ENCODE assay signal across 14 mouse cellular contexts in genomic region chr7:80119198-80119597, GRCm38 (mm10). TPM values are rescaled to one million over a fixed set of nuclear protein-coding genes. Genes with fewer than 3 reads are reported as not detected.
A peak's percentile ranks its signal among the peaks of the same experiment; 100 is the strongest.
DNase-seq lines count a peak whose midpoint lies in the region; ATAC-seq and TF ChIP-seq lines count a peak whose summit lies in the region.
"Had no signal": no experiment of that assay in that cellular context is flagged by ENCODE, and none has a peak within 500 bp of the region (broad histone marks: within the 10 kb centered on the region; RNA-seq: fewer than 3 reads in every experiment).

No protein-coding gene starts in this region.

- no peak overlapping the region for H3K4me2 ChIP-seq in hindbrain, embryonic 11.5 days (replicated peaks; ENCODE audit: low read depth, low read length)
- H3K4me2 ChIP-seq: hindbrain, embryonic 14.5 days; midbrain, embryonic 11.5 days had no signal

- no peaks in the 10 kb centered on the region for H3K27me3 ChIP-seq in heart, adult 2 months (ENCODE audit: control insufficient read depth, insufficient read depth, low read length)
- no peaks in the 10 kb centered on the region for H3K27me3 ChIP-seq in hindbrain, embryonic 11.5 days (ENCODE audit: control insufficient read depth, insufficient read depth, low read length)

- TF ChIP-seq POLR2A in heart, adult 2 months (IDR thresholded peaks at IDR 0.05; ENCODE audit: insufficient read depth, low read depth, low read length), result peak; percentile 60

- peak; percentile 51 for DNase-seq in adrenal gland, adult 2 months
- no peak for DNase-seq in adrenal gland, postnatal 10 days
- DNase-seq in layer of hippocampus, adult 9-11 months, result peak; percentile 32
- no peak for DNase-seq in layer of hippocampus, postnatal 25 days (ENCODE audit: extremely low spot score in 1 of 2, low spot score in 1 of 2)
- DNase-seq in heart, adult 2 months, result peak in 1 of 2 experiments; percentile 69
- DNase-seq in heart, postnatal 10 days, result peak; percentile 62 to 76
- no peak for DNase-seq in hindbrain, embryonic 11.5 days (ENCODE audit: low spot score)
- no peak for DNase-seq in kidney, postnatal 25 days
- DNase-seq: cerebellum, adult 9-10 months; embryo, embryonic 11 days; kidney, adult 2 months had no signal

- H3K9me3 ChIP-seq in hindbrain, embryonic 11.5 days (ENCODE audit: control insufficient read depth, low read length), result no peaks in the 10 kb centered on the region

- intact Hi-C loops in heart, adult 2 months (cut with DNase I), result no loop called here
- intact Hi-C loops in heart, postnatal 10 days (cut with DNase I), result loop anchor here (2.0 to 10.0 kb wide), 2 partner anchors 14 to 184 kb away; partner anchors contain the start of gene Arpin

- 27% methylated on average over 4 of the region's 4 CpGs for WGBS in heart, adult 2 months
- WGBS in hindbrain, embryonic 11.5 days, result 88% methylated on average over 4 of the region's 4 CpGs

- peak; percentile 87; the same call in 1 of the 2 replicates for TF ChIP-seq EP300 in heart, adult 2 months (IDR thresholded peaks at IDR 0.05; ENCODE audit: insufficient read depth, low read depth, low read length)

- H3K4me1 ChIP-seq in heart, adult 2 months (ENCODE audit: control insufficient read depth, insufficient read depth, low read length), result peaks cover 6% of the 10 kb centered on the region
- H3K4me1 ChIP-seq in hindbrain, embryonic 11.5 days (replicated peaks; ENCODE audit: control insufficient read depth, insufficient read depth, low read length), result no peaks in the 10 kb centered on the region

- H3K27ac ChIP-seq in heart, adult 2 months, result peak overlapping the region; percentile 82
- H3K27ac ChIP-seq in hindbrain, embryonic 11.5 days (ENCODE audit: low read depth, low read length), result no peak overlapping the region
- H3K27ac ChIP-seq: hindbrain, embryonic 14.5 days had no signal

- H3K4me3 ChIP-seq in heart, adult 2 months, result no peak overlapping the region
- no peak overlapping the region for H3K4me3 ChIP-seq in hindbrain, embryonic 11.5 days (ENCODE audit: low read depth, low read length)

- no peaks in the 10 kb centered on the region for H3K79me2 ChIP-seq in heart, adult 2 months (replicated peaks; ENCODE audit: control insufficient read depth, insufficient read depth, low read length)

- TF ChIP-seq CTCF in heart, adult 2 months (IDR thresholded peaks at IDR 0.05), result no peak

- ATAC-seq in hindbrain, embryonic 11.5 days (ENCODE audit: low FRiP score), result no peak
- ATAC-seq: lung, postnatal 0 days had no signal

- H3K36me3 ChIP-seq in heart, adult 2 months (ENCODE audit: control insufficient read depth, insufficient read depth, low read length), result no peaks in the 10 kb centered on the region
- H3K36me3 ChIP-seq in hindbrain, embryonic 11.5 days (ENCODE audit: control insufficient read depth, insufficient read depth, low read length), result no peaks in the 10 kb centered on the region

- peak overlapping the region; percentile 18; the same call in 1 of the 2 replicates for H3K9ac ChIP-seq in heart, adult 2 months (ENCODE audit: low read depth, low read length)
- no peak overlapping the region for H3K9ac ChIP-seq in hindbrain, embryonic 11.5 days (ENCODE audit: low read depth, low read length)
- H3K9ac ChIP-seq: hindbrain, embryonic 14.5 days had no signal

RNA-seq across cellular contexts. Expression of gene Idh2, which starts 4.0 kb away (rescaled TPM):
- total RNA-seq in adrenal gland, adult 2 months (2021), result 100 to 1,000 TPM in 1 of 2 experiments, 10 to 100 TPM in 1; 96.2 to 200 TPM
- polyA plus RNA-seq in adrenal gland, adult 2 months (2012; rRNA removed), result 147 and 150 TPM in 2 replicates
- total RNA-seq in adrenal gland, postnatal 10 days (2021), result 100 to 1,000 TPM; 386 to 496 TPM
- 10 to 100 TPM; 62.2 to 67.0 TPM for total RNA-seq in layer of hippocampus, postnatal 25 days (2021)
- 1,000 to 10,000 TPM; 1,877 to 2,293 TPM for total RNA-seq in heart, adult 2 months (2021)
- polyA plus RNA-seq in heart, adult 2 months (2012; rRNA removed), result 1,651 and 1,954 TPM in 2 replicates
- 1,000 to 10,000 TPM; 1,610 to 1,731 TPM for total RNA-seq in heart, postnatal 10 days (2021)
- 331 and 352 TPM in 2 replicates for polyA plus RNA-seq in hindbrain, embryonic 11.5 days (2014; fragmentation: Nextera tagmentation; extraction: Ambion mirVana)

Comparison
In these comparisons a context has a peak if more than half of its experiments do, and no peak if none do; other contexts are left out.
1. DNase-seq: peak in adrenal gland, adult 2 months (single experiment), layer of hippocampus, adult 9-11 months (single experiment) and heart, postnatal 10 days (2 of 2); none in adrenal gland, postnatal 10 days (single experiment), layer of hippocampus, postnatal 25 days (0 of 2), hindbrain, embryonic 11.5 days (single experiment) and kidney, postnatal 25 days (0 of 2).